Mouse (Mus musculus) c-Kit-positive CD71-positive TER-119-negative erythroid progenitor cells, embryonic 14.5 days (primary cell): ENCODE measurements around the gene Vasp.

Experiments used
- DNase-seq: peaks from one replicate; pipeline ENCODE4 v3.0.0-alpha.2; 2013; ENCODE audit warnings: low read depth

The Vasp gene

DNA sequence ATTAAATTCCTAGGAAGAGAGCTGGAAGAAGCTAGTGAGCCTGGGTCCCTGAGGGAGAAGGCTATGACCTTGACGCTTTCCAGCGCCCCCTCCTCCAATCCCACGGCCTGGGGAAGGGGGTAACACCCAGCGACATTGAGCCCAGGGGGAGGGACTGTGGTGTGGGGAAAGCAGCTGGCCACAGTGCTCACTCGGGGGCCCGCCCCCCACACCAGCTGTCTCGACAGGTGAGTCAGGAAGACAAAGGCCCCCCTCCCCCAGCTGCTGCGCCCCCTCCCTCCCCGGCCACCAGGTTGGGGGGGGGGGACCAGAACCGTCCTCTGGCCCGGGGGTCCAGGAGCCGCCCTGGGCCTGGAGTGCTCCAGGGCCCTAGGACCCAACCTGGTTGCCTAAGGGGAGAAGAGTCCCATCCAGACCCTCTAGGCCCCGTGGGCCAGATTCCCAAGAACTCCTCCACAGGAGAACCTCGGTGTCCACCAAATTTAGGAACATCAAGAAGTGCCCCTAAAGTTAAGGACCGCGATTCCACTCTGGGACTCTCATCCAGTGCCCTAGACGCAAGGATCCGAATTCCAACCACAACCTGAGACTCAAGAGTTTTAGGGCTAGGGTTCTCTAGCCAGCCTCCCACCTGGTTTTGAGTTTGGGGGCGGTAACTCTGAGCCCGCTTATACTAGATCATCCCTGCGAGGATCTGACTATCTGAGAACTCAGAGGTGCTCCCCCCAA, 944 bp downstream of the Vasp start:
- no peak for DNase-seq

DNA sequence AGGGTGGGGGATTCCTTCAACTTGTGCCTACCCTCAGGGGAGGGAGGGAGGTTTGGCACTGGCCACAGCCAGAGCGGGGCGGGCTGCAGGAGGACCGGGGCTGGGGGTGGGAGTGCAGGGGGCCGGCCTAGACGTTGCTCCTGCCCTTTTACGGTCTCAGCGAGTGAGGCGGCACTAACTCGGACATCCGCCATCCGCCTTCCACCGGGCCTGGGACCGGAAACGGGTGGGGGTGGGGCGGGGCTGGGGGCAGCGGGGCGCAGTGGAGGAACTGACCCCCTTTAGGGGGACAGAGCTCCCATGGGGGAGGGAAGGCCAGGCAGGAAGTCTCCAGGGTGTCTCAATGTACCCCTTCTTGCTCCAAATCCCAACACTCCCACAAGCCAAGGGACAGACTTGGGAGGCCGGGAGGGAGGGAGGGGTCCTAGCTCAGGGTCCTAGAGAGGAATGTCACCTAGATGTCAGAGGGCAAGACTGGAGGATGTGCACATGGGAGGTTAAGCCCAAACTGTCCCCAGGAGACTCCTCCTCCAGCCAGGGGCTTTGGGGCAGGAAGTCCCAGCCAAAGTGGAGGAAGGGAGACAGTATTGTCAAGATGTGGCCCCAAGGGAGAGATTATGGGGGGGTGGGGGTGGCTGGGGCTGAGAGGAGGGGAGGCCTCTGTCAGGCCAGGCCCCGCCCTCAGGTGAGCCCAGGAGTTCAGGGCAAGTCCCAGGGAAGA, 1.7 kb downstream of the Vasp start:
- DNase-seq, result no peak

- no peak for DNase-seq
These were observed 2.5 kb downstream of the Vasp start for GRCm38 (mm10) chr7:19268993-19269681.

GRCm38 (mm10) chr7:19267051-19267450, 4.6 kb downstream of the Vasp start:
- no peak for DNase-seq

GRCm38 (mm10) chr7:19265928-19266822, 5.4 kb downstream of the Vasp start:
- DNase-seq, result no peak

GRCm38 (mm10) chr7:19265147-19265546, 6.5 kb downstream of the Vasp start:
- DNase-seq, result no peak

GRCm38 (mm10) chr7:19258336-19258735, 13.3 kb downstream of the Vasp start:
- DNase-seq, result no peak

DNA sequence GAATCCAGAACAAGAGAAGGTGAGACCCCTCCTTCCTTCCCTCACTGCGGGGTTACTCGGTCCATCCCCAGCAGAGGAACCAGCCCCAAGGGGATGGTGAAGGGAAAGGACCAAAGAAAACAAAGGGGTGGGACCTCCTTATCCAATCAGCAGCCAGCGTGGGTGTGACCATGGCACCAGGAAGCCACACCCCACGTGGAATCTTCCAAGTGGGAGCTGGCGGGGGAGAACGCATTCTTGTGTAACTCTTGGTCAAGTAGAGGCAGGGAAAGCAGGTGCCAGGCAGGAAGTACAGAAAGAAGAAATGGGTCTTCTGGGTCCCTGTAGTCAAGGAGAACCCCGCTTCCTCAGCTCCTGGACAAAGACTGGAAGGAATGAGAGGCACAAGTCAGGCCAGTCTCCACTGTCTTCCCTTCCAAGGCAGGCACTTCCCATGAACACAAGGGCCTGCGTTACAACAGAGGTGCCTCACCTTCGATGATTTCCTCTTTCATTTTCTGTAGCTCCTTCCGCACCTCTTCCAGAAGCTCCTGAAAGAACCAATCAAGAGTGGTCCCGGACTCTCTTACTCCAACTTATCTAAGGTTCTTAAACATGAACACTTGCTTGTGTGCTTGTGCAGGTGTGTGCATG, 14.1 kb downstream of the Vasp start:
- DNase-seq, result peak; percentile 93

DNA sequence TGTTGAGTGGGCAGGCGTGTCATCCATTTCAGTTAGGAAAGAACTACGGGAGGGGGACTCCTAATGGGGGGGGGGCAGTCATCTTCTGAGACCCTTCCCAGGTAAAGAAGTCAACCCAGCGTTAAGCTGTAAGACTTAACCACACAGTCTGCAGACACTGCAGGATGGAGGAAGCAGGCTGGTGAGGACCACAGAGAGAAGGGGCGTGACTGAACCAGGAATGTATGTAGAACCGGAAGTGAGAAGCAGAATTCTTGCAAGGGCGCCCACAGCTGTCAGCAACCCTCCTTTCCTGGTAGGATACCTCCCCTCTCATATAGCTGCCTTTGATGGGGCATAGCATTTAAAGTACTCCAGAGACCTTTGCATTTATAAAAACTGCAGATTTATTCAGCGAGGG, 15.1 kb downstream of the Vasp start:
- no peak for DNase-seq

- DNase-seq, result no peak
These were observed 16.2 kb downstream of the Vasp start for GRCm38 (mm10) chr7:19255395-19255794.

- no peak for DNase-seq
These were observed 18.2 kb downstream of the Vasp start for GRCm38 (mm10) chr7:19253437-19253836.

DNA sequence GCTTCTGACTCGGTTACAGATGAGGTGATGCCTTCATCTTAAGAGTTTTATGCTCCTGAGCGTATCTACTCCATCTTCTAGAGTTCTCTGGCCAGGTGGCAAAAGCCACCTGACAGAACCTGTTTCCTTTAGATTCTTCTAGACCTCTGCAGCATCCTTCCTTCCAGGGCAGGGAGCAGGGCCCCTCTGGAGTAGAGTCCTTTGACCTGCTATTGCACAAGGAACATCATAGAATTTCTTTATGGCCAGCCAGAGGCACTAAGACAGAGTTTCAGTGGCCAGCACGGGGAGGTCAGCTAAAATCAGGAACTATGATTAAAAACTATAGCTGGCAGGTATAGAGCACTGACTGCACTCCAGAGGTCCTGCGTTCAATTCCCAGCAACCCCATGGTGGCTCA, 19.5 kb downstream of the Vasp start:
- no peak for DNase-seq

GRCm38 (mm10) chr7:19247511-19247910, 24.1 kb downstream of the Vasp start:
- DNase-seq, result no peak

DNA sequence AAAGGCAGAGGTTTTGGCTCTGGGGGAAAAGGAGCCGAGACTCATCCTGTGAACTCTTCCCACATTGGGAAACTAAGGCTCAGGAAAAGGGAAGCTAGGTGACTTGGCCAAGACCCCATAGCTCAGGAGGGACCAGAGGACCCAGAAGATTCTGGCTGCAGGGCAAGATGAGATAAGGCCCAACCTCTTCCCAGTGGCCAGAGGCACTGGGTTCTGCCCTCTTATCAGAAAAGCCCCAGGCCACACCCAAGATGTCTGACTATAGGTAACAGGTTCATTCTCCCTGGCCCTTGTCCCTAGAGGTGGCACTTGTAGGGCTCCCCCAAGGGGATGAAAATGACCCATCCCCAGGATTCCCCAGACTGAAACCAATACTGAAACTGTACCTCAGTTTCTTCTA, 24.8 kb downstream of the Vasp start:
- DNase-seq, result no peak

- no peak for DNase-seq
These were observed 26.5 kb downstream of the Vasp start for GRCm38 (mm10) chr7:19245083-19245482.

DNA sequence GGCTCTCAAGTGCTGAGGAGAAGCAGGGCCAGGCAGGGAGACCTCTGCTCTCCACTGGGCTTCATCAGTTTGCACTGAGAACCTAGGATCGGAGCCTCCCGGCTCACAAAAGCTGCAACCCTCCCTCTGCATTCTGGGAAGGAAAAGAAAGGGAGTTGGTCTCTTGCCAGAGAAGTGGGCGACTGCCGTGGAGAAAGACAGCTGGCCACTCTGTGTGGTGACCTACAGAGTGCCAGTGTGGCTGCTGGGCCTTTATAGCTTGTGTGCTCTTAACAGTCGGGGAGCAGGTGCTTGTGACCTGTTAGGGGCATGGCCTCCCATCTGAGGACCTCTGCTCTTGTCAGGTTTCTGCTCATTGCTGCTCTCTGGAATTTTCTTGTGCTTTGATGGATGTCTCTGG, 27.8 kb downstream of the Vasp start:
- DNase-seq, result no peak

DNA sequence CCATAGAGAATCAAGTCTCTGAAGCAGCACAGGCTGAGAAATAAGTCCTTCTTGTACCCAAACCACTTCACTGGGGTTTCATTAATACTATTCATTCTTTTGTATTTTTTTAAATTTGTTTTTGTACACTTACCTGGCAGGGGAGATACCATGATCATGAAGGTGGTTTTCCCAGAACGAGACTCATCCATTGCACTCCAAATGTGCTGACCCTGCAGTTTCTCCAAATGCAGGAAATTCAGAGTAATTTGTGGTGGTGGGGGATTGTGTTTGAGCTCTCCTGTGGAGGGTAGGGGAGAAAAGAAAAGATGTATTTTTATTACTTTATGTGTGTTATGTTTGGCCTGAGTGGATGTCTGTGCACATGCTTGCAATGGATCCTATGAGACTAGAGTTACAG, 29.6 kb downstream of the Vasp start:
- no peak for DNase-seq

- DNase-seq, result no peak
These were observed 30.6 kb downstream of the Vasp start for GRCm38 (mm10) chr7:19240905-19241463.

- DNase-seq, result peak; percentile 70
These were observed 31.6 kb downstream of the Vasp start for GRCm38 (mm10) chr7:19239986-19240385.

GRCm38 (mm10) chr7:19239423-19239822, 32.2 kb downstream of the Vasp start:
- peak; percentile 91 for DNase-seq

GRCm38 (mm10) chr7:19238344-19238743, 33.3 kb downstream of the Vasp start:
- no peak for DNase-seq
